Mouse (Mus musculus) large intestine, adult 2 months (tissue): ENCODE data around the gene Nhp2. TPM values are rescaled to one million over a fixed set of nuclear protein-coding genes. Genes with fewer than 3 reads are reported as not detected.

Source experiments
- DNase-seq: peaks from one replicate; pipeline ENCODE4 v3.0.0-alpha.2; 2012; ENCODE audit warnings: low read depth, low spot score
- WGBS: fragments of 180-500 bp; shearing (Covaris S2); methylation state at CpG from one replicate; pipeline ENCODE4 v1.1.7; 2018; 5-methylcytosine and 5-hydroxymethylcytosine counted together
- polyA plus RNA-seq: library from polyadenylated mRNA; depleted of rRNA; stranded (reverse); fragments of >200 nt; gene quantifications from 2 replicates; pipeline ENCODE4 v1.2.3, GENCODE M21; 2012; rRNA removed

Gene Nhp2
- 69.0 and 81.4 TPM in 2 replicates for polyA plus RNA-seq

DNA sequence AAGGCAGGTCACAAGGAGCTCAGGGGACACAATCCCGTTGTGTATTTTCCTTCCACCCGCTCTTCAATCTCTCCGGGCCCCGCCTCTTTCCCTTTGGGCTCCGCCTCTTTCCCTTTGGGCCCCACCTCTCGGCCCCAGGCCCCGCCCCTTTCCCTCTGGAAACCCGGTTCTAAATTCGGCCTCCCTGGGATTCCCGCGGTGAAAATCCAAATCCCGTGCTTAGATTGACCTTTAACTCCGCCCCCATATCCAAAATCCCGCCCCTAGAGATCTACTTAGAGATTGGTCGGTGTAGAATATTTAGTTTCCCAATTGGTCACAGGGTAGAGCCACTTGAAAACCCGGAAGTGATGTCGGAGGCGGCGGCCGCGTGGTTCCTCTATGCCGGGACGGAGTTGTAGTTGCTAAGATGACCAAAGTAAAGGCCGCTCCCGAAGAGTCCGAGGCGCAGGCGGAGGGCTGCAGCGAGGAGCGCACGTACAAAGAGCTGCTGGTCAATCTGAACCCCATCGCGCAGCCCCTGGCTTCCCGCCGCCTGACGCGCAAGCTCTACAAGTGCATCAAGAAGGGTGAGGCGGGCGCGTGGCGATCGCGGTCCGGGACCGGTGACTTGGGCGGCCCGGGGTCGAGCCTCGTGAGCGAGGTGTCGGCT, at the start of gene Nhp2:
TSS of gene Nhp2 (plus strand) at position 327 of the 652 bp plus-strand sequence.
- WGBS, result under 1% methylated on average over 51 of the region's 51 CpGs

DNA sequence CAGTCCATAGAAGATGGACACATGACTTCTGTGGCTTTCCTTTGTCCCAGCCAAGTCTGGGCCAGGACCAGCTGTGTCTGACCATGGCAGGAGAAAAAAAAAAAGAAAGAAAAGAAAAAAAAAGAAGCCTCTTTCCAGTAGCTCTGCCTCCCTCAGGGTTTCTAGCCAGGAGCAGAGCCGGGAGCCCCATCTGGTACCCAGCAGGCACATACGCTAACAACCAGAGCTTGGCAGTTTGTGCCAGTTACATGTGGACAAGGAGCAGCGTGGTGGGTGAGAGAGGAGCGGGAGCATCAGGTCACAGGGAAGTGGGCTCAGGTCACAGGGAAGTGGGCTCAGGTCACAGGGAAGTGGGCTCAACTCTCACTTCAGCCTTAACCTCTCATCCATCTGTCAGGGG, 43.1 kb upstream of the Nhp2 start:
- 84% methylated on average over 4 of the region's 4 CpGs for WGBS
- no peak for DNase-seq

More for the DNA sequence above, at the start of gene Nhp2:
- peak; percentile 98 for DNase-seq

DNA sequence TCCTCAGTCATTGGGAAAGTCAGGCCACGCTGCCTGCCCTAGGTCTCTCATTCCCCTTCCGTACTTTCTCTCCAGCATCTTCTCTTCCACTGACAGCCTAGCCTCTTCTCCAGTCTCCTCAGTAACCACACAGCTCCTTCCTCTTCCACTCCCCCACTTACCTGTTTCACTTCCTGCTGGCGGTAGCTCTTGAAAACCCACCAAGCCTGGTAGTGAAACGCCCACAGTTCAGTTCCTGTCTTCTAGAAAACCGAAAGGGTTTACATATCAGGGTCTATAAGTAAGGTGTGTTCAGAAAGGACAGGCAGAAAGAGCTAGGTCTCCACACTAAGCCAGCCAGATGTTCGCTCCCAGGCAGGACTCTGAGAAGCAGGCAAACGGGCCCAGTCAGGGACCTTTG, 41.9 kb upstream of the Nhp2 start:
- WGBS, result 69% methylated on average over 7 of the region's 7 CpGs
- DNase-seq, result no peak

DNA sequence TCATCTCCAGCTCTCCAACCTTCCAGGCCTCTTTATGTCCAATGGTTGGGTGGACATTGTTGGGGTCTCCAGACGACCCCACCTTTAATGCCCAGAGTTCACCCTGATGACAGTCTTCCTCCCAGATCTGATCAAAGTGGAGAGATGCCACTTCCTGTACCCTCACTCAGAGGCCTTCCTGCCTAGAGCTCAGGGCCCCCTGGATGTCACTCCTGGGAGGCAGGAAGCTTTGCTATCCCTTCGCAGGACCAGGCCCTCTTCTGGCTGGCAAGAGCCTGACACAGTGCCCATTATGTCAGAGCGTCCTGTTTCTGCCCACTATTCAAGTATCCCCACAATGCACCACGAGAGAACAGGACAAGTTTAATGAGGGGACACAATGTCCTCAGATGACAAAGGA, 40.5 kb upstream of the Nhp2 start:
- DNase-seq, result no peak
- 70% methylated on average over 4 of the region's 4 CpGs for WGBS

DNA sequence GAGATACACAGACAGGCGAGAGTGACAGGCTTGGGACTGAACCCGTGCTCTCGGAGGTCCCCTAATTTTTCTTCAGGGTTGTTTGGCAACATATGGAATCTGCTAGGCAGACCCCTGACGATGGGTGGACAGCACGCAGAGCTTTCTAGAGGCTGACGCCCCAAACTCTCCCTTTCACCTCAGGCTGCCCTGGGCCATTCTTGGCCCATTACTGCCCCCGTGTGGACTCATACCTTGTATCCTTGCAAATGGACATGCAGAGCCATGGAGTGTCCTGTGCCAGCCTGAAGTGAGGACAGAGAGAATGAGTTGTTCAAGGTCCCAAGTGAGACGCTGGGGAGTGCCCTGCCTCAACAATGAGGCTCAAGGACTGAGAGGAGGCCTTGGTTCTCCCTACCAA, 36.8 kb upstream of the Nhp2 start:
- peak; percentile 51 for DNase-seq
- WGBS, result 43% methylated on average over 8 of the region's 8 CpGs

DNA sequence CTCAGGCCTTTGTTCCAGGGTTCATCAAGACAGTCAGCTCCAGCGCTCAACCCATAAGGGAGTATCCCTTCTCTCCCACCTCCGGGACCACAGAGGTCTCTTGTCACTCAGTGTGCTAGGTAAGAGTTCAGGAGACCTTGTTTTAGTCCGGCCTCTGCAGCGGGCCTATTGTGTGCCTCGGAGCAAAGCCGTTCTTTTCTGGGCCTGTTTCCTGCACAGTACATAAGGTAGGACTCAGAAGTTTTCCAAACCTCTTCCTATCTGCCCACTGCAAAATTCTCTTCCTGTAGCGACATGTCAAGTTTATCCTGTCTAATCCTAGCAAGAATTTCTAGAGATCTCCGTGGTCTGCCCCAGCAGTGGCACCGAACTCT, 35.5 kb upstream of the Nhp2 start:
- 14% methylated on average over 9 of the region's 9 CpGs for WGBS
- no peak for DNase-seq

DNA sequence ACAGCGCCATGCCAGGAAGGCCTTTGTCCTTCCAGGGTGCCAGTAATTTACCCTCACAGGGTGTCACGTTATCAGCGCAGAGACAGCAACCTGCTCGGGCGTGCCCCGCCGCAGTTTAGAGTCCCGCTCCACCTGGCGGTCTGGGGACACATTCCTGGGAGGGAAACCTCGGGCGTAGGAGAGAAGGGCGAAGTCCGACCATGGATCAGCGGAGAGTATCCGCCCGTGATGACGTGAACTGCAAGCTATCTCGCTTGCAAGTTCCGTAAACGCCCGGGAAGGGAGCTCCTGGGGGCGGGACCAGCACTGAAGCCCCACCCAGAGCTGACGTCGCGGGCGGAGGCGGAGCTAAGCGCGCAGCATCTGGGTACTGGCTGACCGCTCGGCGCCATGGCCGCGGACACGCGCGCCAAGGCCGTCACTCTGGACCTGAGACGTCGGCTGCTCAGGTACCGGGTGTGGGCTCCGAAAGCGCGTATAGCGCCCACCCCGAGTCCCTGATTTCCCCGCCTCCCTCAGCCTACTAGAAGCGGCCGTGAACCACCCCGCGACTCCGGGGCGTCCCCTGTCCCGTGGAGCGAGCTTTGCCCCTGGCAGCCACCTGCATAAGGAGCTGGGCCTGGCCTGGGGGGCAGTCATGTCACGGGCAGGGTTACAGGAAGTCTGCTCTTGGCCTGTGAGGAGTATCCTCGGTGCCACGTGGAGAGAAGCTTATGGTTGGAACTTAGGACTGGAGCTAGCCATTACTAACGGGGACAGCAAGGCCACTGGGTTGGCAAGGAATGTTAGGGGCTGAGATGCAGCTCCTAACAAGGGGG, 34.9 kb upstream of the Nhp2 start, which contains the start of gene Phykpl:
TSS of gene Phykpl (plus strand) at position 327 of the 818 bp plus-strand sequence.
- peak; percentile 96 for DNase-seq
- WGBS, result under 1% methylated on average over 59 of the region's 59 CpGs

DNA sequence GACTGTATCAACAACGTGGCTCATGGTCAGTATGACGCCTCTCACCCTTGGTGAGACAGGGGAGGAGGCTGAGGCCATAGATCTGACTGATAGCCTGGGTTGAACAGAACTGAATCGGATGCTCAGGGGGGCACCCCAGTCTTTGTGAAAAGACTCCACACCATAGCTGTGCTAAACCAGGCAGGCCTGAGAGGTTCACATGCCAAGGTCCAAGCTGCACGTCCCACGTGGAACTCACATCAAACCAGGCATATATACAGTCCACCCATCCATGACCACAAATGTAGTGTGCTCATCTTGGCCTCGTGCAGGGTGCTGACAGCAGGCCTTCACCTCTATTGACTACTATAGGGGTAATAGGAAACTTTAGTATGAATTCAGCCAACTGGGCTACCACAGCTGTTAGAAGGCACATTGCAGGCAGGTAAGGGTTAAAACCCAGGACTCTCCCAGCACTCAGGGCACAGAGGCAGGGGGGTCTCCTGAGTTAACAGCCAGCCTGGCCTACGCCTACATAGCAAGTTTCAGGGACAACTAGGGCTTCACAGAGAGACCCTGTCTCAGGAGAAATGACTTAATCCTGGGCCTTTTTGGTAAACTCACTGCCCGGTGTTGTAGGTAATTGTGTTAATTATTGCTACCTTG, 33.8 kb upstream of the Nhp2 start:
- no peak for DNase-seq
- 32% methylated on average over 8 of the region's 8 CpGs for WGBS

DNA sequence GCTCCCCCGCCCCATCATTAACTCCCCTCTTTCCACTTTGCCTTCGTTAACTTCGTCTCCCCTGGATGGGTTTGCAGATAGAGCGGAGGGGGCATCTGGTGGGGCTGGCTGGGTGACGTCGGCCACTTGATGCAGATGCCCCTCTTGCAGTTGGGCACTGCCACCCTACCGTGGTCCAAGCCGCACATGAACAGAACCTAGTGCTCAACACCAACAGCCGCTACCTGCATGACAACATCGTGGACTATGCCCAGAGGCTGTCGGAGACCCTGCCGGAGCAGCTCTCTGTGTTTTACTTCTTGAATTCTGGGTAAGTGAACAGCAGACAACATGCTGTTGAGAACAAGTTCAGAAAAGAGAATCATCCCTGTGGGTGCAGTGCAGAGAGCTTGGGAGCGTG, 33.1 kb upstream of the Nhp2 start:
- WGBS, result 89% methylated on average over 13 of the region's 13 CpGs
- DNase-seq, result no peak

DNA sequence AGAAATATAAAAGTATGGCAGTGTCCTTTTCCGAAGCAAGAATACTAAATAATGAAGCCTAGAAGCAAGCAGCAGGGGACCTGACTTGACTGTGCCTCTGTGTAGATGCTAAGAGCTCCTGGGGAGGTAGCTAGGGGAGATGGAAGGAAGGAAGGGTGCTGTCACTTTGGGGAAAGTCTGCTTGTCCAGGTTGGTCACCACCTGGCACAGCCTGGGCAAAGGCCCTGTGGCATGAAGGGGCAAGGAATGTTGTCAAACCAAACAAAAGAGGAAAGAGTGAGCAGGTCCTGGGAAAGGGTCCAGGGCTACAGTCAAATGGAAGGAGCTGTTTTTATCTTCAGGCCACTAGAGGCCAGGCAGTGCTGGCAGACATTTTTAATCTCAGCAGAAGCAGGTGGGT, 32.5 kb upstream of the Nhp2 start:
- 93% methylated on average over 1 of the region's 1 CpGs for WGBS
- no peak for DNase-seq

DNA sequence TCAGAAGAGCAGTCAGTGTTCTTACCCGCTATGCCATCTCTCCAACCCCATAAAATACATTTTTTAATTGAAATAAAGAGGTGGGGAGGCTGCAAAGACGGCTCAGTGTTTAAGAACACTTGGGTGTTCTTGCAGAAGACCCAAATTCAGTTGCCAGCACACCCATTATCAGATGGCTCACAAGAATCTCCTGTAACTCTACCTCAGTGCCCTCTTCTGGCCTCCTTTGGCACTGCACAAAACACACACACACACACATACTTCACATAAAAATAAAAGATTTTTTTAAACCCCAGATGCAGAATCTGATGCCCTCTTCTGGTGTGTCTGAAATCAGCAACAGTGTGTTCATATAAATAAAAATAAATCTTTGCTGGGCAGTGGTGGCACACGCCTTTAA, 30.7 kb upstream of the Nhp2 start:
- DNase-seq, result no peak
- WGBS, result 96% methylated on average over 3 of the region's 3 CpGs

DNA sequence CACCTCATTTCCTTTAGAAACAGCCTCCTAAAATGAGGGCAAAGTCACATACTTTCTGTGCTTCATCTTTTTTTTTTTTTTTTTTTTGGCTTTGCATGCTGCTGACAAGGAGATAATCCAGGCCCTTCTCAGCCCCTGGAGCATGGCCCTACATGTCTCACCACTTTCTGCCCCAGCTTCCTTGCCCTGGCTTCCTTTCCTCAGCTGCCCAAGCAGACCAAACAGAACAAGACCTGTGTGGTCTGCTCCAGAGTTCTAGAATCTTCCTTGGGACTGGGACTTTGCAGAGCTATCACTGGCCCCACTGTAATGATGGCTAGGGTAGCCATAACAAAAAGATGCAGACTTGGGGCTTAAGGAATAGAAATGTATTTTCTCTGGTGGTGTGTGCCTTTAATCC, 29.5 kb upstream of the Nhp2 start:
- DNase-seq, result no peak

DNA sequence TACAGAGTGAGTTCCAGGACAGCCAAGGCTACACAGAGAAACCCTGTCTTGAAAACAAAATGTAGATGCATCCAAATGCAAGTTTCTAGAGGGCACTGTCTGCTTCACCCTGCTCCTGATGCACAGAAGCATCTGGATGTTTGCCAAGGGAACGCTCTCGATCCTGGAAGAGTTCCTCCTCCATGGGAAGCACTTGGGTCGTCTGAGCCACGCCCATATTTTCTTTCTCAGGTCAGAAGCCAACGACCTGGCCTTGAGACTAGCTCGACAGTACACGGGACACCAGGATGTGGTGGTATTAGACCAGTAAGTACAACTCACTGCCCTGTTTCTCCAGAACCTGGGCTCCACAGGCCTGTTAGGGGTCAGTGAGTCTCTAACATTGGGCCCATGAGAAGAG, 28.4 kb upstream of the Nhp2 start:
- DNase-seq, result no peak
- WGBS, result 19% methylated on average over 7 of the region's 7 CpGs

DNA sequence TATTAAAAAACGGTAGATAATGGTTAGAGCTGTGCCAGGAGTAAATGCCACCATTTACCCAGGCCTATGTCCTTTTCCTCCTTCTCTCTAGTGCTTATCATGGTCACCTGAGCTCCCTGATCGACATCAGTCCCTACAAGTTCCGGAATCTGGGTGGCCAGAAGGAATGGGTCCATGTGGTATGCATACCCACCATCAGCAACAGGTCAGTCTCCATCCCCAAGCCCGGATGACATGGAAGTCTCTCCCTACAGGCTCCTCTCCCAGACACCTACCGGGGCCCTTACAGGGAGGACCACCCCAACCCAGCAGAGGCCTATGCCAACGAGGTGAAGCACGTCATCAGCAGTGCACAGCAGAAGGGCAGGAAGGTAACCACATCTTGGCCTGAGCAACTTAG, 27.6 kb upstream of the Nhp2 start:
- no peak for DNase-seq
- WGBS, result 89% methylated on average over 7 of the region's 7 CpGs

DNA sequence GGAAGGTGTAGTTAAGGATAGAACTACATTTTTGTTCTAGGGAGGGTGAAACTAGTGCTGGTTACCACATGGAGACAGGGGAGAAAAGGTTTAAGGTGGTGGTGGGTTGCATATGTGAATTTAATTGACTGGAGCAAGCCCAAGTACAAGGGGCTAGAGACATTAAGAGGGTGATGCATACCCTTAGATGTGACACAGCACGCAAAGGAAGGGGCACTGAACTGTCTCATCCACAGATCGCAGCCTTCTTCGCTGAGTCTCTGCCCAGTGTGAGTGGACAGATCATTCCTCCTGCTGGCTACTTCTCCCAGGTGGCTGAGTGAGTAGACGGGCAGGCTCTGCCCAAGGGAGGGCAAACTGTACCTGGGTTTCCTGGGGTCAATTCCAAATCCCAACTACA, 26.2 kb upstream of the Nhp2 start:
- WGBS, result 89% methylated on average over 4 of the region's 4 CpGs
- DNase-seq, result no peak

DNA sequence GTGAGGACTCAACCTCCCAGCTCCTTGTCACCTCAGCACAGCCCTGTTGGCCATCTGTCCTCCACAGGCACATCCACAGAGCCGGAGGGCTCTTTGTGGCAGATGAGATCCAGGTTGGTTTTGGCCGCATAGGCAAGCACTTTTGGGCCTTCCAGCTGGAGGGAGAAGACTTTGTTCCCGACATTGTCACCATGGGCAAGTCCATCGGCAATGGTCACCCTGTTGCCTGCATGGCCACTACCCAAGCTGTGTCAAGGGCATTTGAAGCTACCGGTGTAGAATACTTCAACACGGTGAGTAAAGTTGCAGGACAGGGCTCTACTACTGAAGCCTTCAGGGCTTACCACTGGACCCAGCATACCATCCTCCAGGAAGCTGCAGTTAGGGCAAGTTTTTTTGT, 25.7 kb upstream of the Nhp2 start:
- WGBS, result 86% methylated on average over 6 of the region's 6 CpGs
- no peak for DNase-seq

DNA sequence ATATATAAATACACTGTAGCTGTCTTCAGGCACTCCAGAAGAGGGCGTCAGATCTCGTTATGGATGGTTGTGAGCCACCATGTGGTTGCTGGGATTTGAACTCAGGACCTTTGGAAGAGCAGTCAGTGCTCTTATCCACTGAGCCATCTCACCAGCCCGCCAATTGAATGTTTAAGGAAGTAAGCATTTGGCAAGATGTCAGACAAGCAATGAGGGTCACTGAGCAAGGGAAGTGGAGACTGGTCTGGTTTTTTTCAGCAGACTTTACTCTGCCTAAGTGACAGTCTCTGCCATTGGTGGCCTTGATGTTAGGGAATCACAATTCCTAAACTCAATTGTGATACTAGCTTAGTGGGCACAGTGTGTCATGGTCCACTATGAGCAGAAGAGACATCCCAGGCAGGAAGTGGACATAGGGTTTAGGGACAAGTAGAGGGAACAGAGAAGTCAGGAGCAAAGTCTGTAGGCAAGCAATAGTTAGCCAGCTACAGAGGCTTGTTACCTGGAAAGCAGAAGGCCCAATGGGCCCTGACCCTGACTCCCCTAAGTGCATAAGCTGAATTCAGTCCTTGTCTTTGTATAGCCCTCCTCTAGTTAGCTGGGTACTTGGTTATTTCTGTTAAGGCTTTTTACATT, 24.7 kb upstream of the Nhp2 start:
- DNase-seq, result no peak
- 46% methylated on average over 3 of the region's 3 CpGs for WGBS

DNA sequence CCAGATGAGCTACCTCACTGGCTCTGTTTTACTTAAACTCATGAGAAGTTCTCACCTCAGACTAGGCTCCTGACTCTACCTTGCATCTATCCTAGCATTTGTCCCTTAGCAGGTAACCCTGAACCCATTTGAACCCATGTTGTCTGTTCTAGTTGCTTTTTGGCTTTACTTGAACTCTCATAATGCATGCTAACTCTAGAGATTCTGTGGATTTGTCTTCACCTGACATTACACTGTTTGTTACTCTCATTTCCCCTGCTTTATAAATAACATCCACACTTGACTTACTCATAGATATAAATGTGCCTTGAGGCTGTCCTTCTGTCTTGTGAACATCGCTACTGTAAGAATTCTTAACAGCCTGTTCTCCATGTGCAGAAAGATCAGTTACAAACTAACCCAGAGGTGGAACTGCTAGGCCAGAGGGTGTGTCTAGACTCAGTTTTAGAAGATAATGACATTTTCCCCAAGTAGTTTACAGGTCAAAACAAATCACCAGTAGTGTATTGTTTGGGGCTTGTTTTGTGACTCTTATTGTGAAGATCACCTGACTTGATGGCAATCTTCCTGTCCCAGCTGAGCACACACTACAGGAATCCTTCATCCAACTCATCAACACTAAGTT, 24.0 kb upstream of the Nhp2 start:
- no peak for DNase-seq
- 94% methylated on average over 1 of the region's 1 CpGs for WGBS

DNA sequence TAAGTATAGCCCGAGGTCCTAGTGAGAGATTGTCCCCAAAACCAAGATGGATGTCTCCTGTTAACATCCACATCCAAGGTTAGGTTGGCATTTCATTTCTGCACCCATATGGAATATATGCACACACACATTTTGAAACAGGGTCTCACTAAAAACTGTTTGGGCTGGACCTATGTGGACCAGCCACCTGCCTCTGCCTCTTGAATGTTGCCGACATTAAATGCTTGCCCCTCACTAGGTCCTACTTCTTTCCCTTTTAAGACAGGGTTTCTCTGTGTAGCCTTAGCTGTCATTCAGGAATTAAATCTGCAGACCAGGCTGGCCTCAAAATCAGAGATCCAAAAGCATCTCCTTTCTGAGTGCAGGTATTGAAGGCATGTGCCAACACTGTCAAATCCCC, 22.0 kb upstream of the Nhp2 start:
- 57% methylated on average over 2 of the region's 2 CpGs for WGBS
- DNase-seq, result no peak

DNA sequence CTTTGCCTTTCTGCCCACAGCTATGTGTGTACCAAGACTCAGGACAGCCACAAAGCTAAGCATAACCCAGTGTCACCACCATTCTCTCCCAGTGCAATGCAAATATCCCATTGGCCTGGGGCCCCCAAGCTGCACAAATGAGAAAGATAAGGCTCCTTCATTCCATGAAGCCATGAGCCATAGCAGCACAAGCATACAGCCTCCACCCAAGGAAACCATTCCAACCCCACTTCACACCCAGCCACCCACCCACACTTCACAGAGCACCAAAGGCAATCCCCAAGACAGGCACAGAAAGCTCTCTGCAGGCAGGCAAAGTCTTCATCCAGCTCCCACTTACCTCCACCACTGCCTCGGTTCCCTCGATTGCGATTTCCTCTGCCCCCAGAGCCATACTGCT, 17.3 kb upstream of the Nhp2 start:
- 71% methylated on average over 3 of the region's 3 CpGs for WGBS
- no peak for DNase-seq
